Mouse (Mus musculus) cerebellum, adult 2 months (tissue): ENCODE measurements around the gene Rhoj.

Experiments used
- CTCF ChIP-seq: fragments of 200-500 bp; IDR thresholded peaks from 2 replicates; pipeline ENCODE4 v1.5.1; 2011; ENCODE audit warnings: low read depth, mild to moderate bottlenecking, control low read depth, low read length, moderate library complexity, borderline replicate concordance; ENCODE audit not compliant: insufficient read depth
- POLR2A ChIP-seq: fragments of 200-500 bp; IDR thresholded peaks from 2 replicates; pipeline ENCODE4 v1.6.1; 2011; ENCODE audit warnings: low read length, control low read depth, borderline replicate concordance; ENCODE audit not compliant: insufficient read depth

DNA sequence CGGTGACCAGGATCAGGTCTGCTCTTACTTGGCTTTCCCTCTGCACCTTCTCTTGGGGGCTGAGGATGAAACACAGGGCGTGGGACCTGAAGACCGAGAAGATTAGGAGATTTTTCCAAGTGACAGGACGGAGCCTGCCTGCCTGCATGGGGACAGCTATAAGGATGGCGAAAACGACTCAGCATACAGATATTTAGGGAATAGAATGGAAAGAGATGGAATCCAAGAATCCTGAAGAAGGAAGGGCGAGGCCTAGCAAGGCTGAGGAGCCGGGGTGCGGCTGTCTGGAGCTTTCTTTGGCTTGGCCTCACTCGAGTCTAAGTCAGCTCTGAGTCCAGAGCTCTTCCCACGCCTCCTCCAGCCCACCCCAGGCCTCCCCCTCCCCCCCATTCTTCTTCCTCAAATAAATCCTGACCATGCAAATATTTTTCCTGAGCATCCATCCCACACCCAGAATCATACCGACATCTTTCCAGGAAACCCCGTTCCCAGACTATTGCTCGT lies 57.6 kb downstream of the Rhoj start:
- TF ChIP-seq CTCF (no peak), POLR2A (no peak)
